Mouse (Mus musculus): Measurements from ENCODE around the gene Coro1a. TPM values are rescaled to one million over a fixed set of nuclear protein-coding genes. Genes with fewer than 3 reads are reported as not detected.

The Coro1a gene
- 36.3 and 47.5 TPM in 2 replicates for polyA plus RNA-seq (2012; rRNA removed)

GRCm38 (mm10) chr7:126707442-126708174 lies at the start of gene Coro1a:
Gene Coro1a (minus strand): TSS chr7:126707787.

GRCm38 (mm10) chr7:126695631-126696207 lies 11.9 kb downstream of the Coro1a start, which contains the start of gene Slx1b:
Gene Slx1b (minus strand): TSS chr7:126695784.

DNA sequence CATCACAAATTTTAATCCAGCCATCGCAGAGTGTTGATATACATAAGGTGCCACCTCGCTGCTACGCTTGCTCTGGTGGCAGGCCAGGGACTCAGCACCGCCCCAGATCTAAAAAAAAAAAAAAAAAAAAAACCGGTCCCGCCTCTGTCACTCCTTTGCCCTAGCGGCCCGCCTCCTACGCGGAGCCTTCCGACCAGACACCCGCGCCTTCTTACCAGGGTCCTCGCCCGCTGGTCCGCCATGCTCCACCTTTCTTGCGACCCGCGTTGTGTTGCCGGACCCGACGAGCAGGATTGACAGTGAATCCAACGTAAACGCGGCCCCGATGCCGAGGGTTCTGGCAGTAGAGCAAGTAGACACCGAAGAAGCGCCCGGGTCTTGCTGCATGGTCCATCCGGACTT lies 12.4 kb downstream of the Coro1a start, which contains the start of gene Bola2:
TSS of gene Bola2 (plus strand) at position 192 of the 402 bp plus-strand sequence.

GRCm38 (mm10) chr7:126676207-126676606 lies 31.4 kb downstream of the Coro1a start, which contains the start of gene Sult1a1:
Gene Sult1a1 (minus strand): TSS chr7:126676432.

Other genes starting within 250 kb of the Coro1a start
- gene Atp2a1, start 244.7 kb downstream of the Coro1a start, polyA plus RNA-seq (2012; rRNA removed): 0.32 and 13.7 TPM in 2 replicates
- gene Sh2b1, start 232.4 kb downstream of the Coro1a start, polyA plus RNA-seq (2012; rRNA removed): 65.6 and 74.5 TPM in 2 replicates
- 98.2 and 125 TPM in 2 replicates for gene Tufm, start 220.4 kb downstream of the Coro1a start, polyA plus RNA-seq (2012; rRNA removed)
- gene Atxn2l, start 204.3 kb downstream of the Coro1a start, polyA plus RNA-seq (2012; rRNA removed): 108 and 145 TPM in 2 replicates
- gene Eif3c, start 141.4 kb downstream of the Coro1a start, polyA plus RNA-seq (2012; rRNA removed): 169 and 181 TPM in 2 replicates
- gene Apobr, start 122.8 kb downstream of the Coro1a start, polyA plus RNA-seq (2012; rRNA removed): 0.61 and 0.98 TPM in 2 replicates
- gene Cln3, start 122.0 kb downstream of the Coro1a start, polyA plus RNA-seq (2012; rRNA removed): 33.1 and 33.9 TPM in 2 replicates
- gene Il27, start 112.8 kb downstream of the Coro1a start, polyA plus RNA-seq (2012; rRNA removed): not detected in 2 replicates
- gene Nupr1, start 76.9 kb downstream of the Coro1a start, polyA plus RNA-seq (2012; rRNA removed): 2.4 and 5.1 TPM in 2 replicates
- 35.7 and 51.2 TPM in 2 replicates for gene Sgf29, start 58.5 kb downstream of the Coro1a start, polyA plus RNA-seq (2012; rRNA removed)
- 0.28 and 0.40 TPM in 2 replicates for gene Sult1a1, start 31.4 kb downstream of the Coro1a start, polyA plus RNA-seq (2012; rRNA removed)
- 57.0 and 128 TPM in 2 replicates for gene Bola2, start 12.4 kb downstream of the Coro1a start, polyA plus RNA-seq (2012; rRNA removed)
- gene Slx1b, start 12.0 kb downstream of the Coro1a start, polyA plus RNA-seq (2012; rRNA removed): 26.9 and 29.2 TPM in 2 replicates
- 70.2 and 101 TPM in 2 replicates for gene Mapk3, start 51.8 kb upstream of the Coro1a start, polyA plus RNA-seq (2012; rRNA removed)
- 8.5 and 8.8 TPM in 2 replicates for gene Gdpd3, start 58.5 kb upstream of the Coro1a start, polyA plus RNA-seq (2012; rRNA removed)
- 80.9 and 93.6 TPM in 2 replicates for gene Ypel3, start 69.2 kb upstream of the Coro1a start, polyA plus RNA-seq (2012; rRNA removed)
- gene Tbx6, start 73.7 kb upstream of the Coro1a start, polyA plus RNA-seq (2012; rRNA removed): 1.1 and 1.5 TPM in 2 replicates
- gene Ppp4c, start 84.7 kb upstream of the Coro1a start, polyA plus RNA-seq (2012; rRNA removed): 268 and 290 TPM in 2 replicates
- 23.7 and 32.0 TPM in 2 replicates for gene Fam57b, start 89.9 kb upstream of the Coro1a start, polyA plus RNA-seq (2012; rRNA removed)
- gene 4930451I11Rik, start 123.9 kb upstream of the Coro1a start, polyA plus RNA-seq (2012; rRNA removed): not detected in 2 replicates
- gene Doc2a, start 139.6 kb upstream of the Coro1a start, polyA plus RNA-seq (2012; rRNA removed): 4.1 and 5.6 TPM in 2 replicates
- gene Hirip3, start 154.2 kb upstream of the Coro1a start, polyA plus RNA-seq (2012; rRNA removed): 186 and 304 TPM in 2 replicates
- gene Ino80e, start 154.6 kb upstream of the Coro1a start, polyA plus RNA-seq (2012; rRNA removed): 63.3 and 64.6 TPM in 2 replicates
- gene Taok2, start 176.9 kb upstream of the Coro1a start, polyA plus RNA-seq (2012; rRNA removed): 102 and 154 TPM in 2 replicates
- 23.2 and 23.4 TPM in 2 replicates for gene Tmem219, start 215.1 kb upstream of the Coro1a start, polyA plus RNA-seq (2012; rRNA removed)
- 26.0 and 28.2 TPM in 2 replicates for gene Kctd13, start 221.1 kb upstream of the Coro1a start, polyA plus RNA-seq (2012; rRNA removed)
- gene Asphd1, start 241.8 kb upstream of the Coro1a start, polyA plus RNA-seq (2012; rRNA removed): 2.8 and 7.1 TPM in 2 replicates
- gene Sez6l2, start 242.8 kb upstream of the Coro1a start, polyA plus RNA-seq (2012; rRNA removed): 14.5 and 15.0 TPM in 2 replicates

All from central nervous system, embryonic 11.5 days (tissue).